Mouse (Mus musculus) G1E (cell line): ENCODE data around the gene Col4a2. TPM values are rescaled to one million over a fixed set of nuclear protein-coding genes. Genes with fewer than 3 reads are reported as not detected.

Experiments
- ATAC-seq: 2 replicates; pipeline ENCODE4 v1.8.0; 2016; ENCODE audit warnings: mild to moderate bottlenecking; ENCODE audit not compliant: insufficient number of reproducible peaks, poor library complexity, low FRiP score, severe bottlenecking; ENCODE audit errors: extremely low read depth
- DNase-seq: peaks from one replicate; pipeline ENCODE4 v3.0.0; 2012; ENCODE audit warnings: low spot score
- H3K27me3 ChIP-seq: 2 replicates; pipeline ENCODE4 v1.6.1; 2012; ENCODE audit warnings: mild to moderate bottlenecking, low read length, inconsistent platforms; ENCODE audit not compliant: insufficient read depth
- H3K36me3 ChIP-seq: replicated peaks from 2 replicates; pipeline ENCODE3; 2012; ENCODE audit warnings: mild to moderate bottlenecking, inconsistent platforms
- H3K4me1 ChIP-seq: 2 replicates; pipeline ENCODE4 v1.6.1; 2012; ENCODE audit warnings: low read depth, low read length, inconsistent platforms, mixed read lengths; ENCODE audit not compliant: insufficient read depth
- H3K4me3 ChIP-seq: 2 replicates; pipeline ENCODE4 v1.5.1; 2012; ENCODE audit warnings: low read depth, mild to moderate bottlenecking, inconsistent platforms, low read length, moderate library complexity, mixed read lengths
- H3K9me3 ChIP-seq: replicated peaks from 2 replicates; pipeline ENCODE4 v1.6.1; 2012; ENCODE audit warnings: inconsistent platforms
- CTCF ChIP-seq: IDR thresholded peaks from 2 replicates; pipeline ENCODE4 v1.5.1; 2012; ENCODE audit warnings: low read depth, low read length, inconsistent platforms, mixed read lengths
- GATA1 ChIP-seq: IDR thresholded peaks from 2 replicates; pipeline ENCODE4 v1.6.1; 2012; ENCODE audit warnings: borderline replicate concordance, low read length, inconsistent platforms, mixed read lengths
- GATA2 ChIP-seq: IDR thresholded peaks from 2 replicates; pipeline ENCODE4 v1.6.1; 2012; ENCODE audit warnings: low read depth, low read length, inconsistent platforms, borderline replicate concordance
- POLR2AphosphoS5 ChIP-seq: IDR thresholded peaks from 2 replicates; pipeline ENCODE4 v1.6.1; 2012; ENCODE audit warnings: low read depth, low read length, inconsistent platforms; ENCODE audit not compliant: insufficient replicate concordance
- TAL1 ChIP-seq: conservative IDR thresholded peaks from 2 replicates; pipeline ENCODE4 v1.6.1; 2012; ENCODE audit warnings: low read depth, low read length, inconsistent platforms, mixed read lengths
- polyA plus RNA-seq: library from polyadenylated mRNA; stranded (reverse); fragments of >175 nt; gene quantifications from 2 replicates; pipeline ENCODE4 v1.2.3, GENCODE M21; 2012
- total RNA-seq, 2 experiments: library from RNA; stranded (forward) in 1 of 2; stranded (reverse) in 1 of 2; fragments of 200-1000 nt in 1 of 2; fragments of >200 nt in 1 of 2; fragmentation: Nextera tagmentation in 1 of 2; gene quantifications; 2 replicates each; pipeline ENCODE4 v1.2.3; 2014 to 2017

Col4a2 gene
- total and polyA plus RNA-seq, 3 experiments = 0.05 TPM; not detected in 2

- Histone ChIP-seq H3K9me3 (no peaks in the 10 kb centered on the region), H3K36me3 (no peaks in the 10 kb centered on the region), H3K4me1 (no peaks in the 10 kb centered on the region), H3K27me3 (peaks cover 9% of the 10 kb centered on the region; the same call in 1 of the 2 replicates), H3K4me3 (no peak overlapping the region)
- ATAC-seq (no peak), DNase-seq (no peak)
- TF ChIP-seq CTCF (no peak), POLR2AphosphoS5 (no peak), GATA2 (no peak), TAL1 (no peak), GATA1 (no peak)
Observed at GRCm38 (mm10) chr8:11444216-11444615, 131.6 kb downstream of the Col4a2 start.

- DNase-seq (no peak), ATAC-seq (no peak)
- Histone ChIP-seq H3K4me1 (no peaks in the 10 kb centered on the region), H3K27me3 (peaks cover 11% of the 10 kb centered on the region), H3K9me3 (no peaks in the 10 kb centered on the region), H3K4me3 (no peak overlapping the region), H3K36me3 (no peaks in the 10 kb centered on the region)
- TF ChIP-seq GATA1 = no peak
- TF ChIP-seq CTCF = no peak
- TF ChIP-seq TAL1 = no peak
- TF ChIP-seq POLR2AphosphoS5 = no peak
- no peak for TF ChIP-seq GATA2
Observed at GRCm38 (mm10) chr8:11445790-11446189, 133.2 kb downstream of the Col4a2 start.

GRCm38 (mm10) chr8:11447910-11448570 is 135.4 kb downstream of the Col4a2 start:
- H3K27me3 ChIP-seq = peaks cover 14% of the 10 kb centered on the region
- H3K4me1 ChIP-seq = no peaks in the 10 kb centered on the region
- no peak for ATAC-seq
- H3K9me3 ChIP-seq = no peaks in the 10 kb centered on the region
- no peak overlapping the region for H3K4me3 ChIP-seq
- TF ChIP-seq POLR2AphosphoS5 (no peak), GATA1 (no peak), CTCF (no peak), GATA2 (no peak), TAL1 (no peak)
- DNase-seq = no peak
- H3K36me3 ChIP-seq = no peaks in the 10 kb centered on the region

GRCm38 (mm10) chr8:11450184-11451113 is 137.8 kb downstream of the Col4a2 start:
- TF ChIP-seq GATA2 (no peak), CTCF (no peak), TAL1 (no peak), POLR2AphosphoS5 (no peak), GATA1 (no peak)
- no peaks in the 10 kb centered on the region for H3K9me3 ChIP-seq
- no peak overlapping the region for H3K4me3 ChIP-seq
- DNase-seq (no peak), ATAC-seq (no peak)
- H3K36me3 ChIP-seq = no peaks in the 10 kb centered on the region
- H3K4me1 ChIP-seq = no peaks in the 10 kb centered on the region
- peaks cover 21% of the 10 kb centered on the region for H3K27me3 ChIP-seq

- no peak for DNase-seq
- no peaks in the 10 kb centered on the region for H3K4me1 ChIP-seq
- H3K36me3 ChIP-seq = no peaks in the 10 kb centered on the region
- no peak for TF ChIP-seq CTCF
- TF ChIP-seq GATA1 = no peak
- no peak for TF ChIP-seq TAL1
- TF ChIP-seq GATA2 = no peak
- TF ChIP-seq POLR2AphosphoS5 = no peak
- no peak for ATAC-seq
- H3K4me3 ChIP-seq = no peak overlapping the region
- H3K27me3 ChIP-seq = peaks cover 17% of the 10 kb centered on the region
- no peaks in the 10 kb centered on the region for H3K9me3 ChIP-seq
Observed at GRCm38 (mm10) chr8:11452152-11452551, 139.5 kb downstream of the Col4a2 start.

- no peaks in the 10 kb centered on the region for H3K36me3 ChIP-seq
- ATAC-seq (no peak), DNase-seq (no peak)
- H3K4me3 ChIP-seq = no peak overlapping the region
- TF ChIP-seq GATA2 (no peak), CTCF (no peak), GATA1 (no peak), TAL1 (no peak), POLR2AphosphoS5 (no peak)
- H3K4me1 ChIP-seq = no peaks in the 10 kb centered on the region
- peaks cover 19% of the 10 kb centered on the region for H3K27me3 ChIP-seq
- H3K9me3 ChIP-seq = no peaks in the 10 kb centered on the region
Observed at GRCm38 (mm10) chr8:11452559-11452958, 140.0 kb downstream of the Col4a2 start.
